Mouse (Mus musculus): ENCODE data around the gene Enox1. TPM values are rescaled to one million over a fixed set of nuclear protein-coding genes. Genes with fewer than 3 reads are reported as not detected.

The Enox1 gene
- polyA plus RNA-seq, 1 experiment from 2014 or later, result 19.6 TPM

DNA sequence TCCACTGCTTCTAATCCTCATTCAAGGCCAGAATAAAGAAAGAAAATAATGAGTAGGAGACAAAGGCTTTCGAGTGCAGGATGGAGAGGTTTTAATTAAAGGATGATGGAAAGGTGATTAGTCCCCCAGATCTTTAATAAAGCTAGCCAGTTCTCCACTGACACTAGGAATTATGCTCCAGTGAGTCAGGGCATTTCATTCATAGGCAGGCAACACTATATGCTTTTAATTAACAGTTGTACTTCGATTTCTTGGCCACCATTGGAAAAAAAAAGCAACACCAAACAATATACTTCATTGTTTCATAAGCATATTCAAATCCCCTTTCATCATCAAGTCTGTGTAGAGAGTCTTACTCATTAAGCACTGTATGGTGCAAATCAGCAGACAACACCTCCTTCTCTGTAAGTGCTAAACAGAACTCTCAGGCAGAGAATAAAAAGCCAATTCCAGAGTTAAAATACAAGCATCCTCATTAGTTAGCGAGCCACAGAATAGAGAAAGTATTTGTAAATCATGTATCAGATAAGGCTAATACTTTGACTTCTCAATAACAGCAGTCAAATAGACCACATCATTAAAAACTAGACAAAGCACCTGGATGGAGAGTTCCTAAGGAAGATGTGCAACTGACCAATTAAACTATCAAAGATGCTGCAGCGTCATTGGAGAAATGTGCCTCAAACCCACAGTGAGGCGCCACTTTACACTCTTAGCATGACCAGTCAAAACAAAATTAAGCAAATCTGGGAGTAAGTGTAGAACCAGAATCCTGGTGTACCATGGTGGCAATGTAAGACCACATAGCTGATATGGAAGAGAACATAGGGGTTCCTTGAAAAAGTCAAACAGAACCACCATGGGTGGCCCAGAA, 249.9 kb downstream of the Enox1 start:
- H3K4me3 ChIP-seq (ENCODE audit: low read depth, low read length), result no peak overlapping the region
- no peaks in the 10 kb centered on the region for H3K4me1 ChIP-seq (ENCODE audit: control insufficient read depth, insufficient read depth, low read length)
- DNase-seq (ENCODE audit: low spot score), result no peak
- no peak for ATAC-seq (ENCODE audit: insufficient read depth, low FRiP score, low TSS enrichment)
- H3K9me3 ChIP-seq (ENCODE audit: control insufficient read depth, low read length), result no peaks in the 10 kb centered on the region
- WGBS, result 80% methylated on average over 5 of the region's 5 CpGs
- no peaks in the 10 kb centered on the region for H3K36me3 ChIP-seq (ENCODE audit: control insufficient read depth, insufficient read depth, low read length)
- H3K4me2 ChIP-seq (ENCODE audit: low read depth), result no peak overlapping the region
- H3K27ac ChIP-seq (ENCODE audit: low read depth, low read length), result no peak overlapping the region
- H3K27me3 ChIP-seq (ENCODE audit: control insufficient read depth, insufficient read depth, low read length), result no peaks in the 10 kb centered on the region
- no peak overlapping the region for H3K9ac ChIP-seq (ENCODE audit: low read length)

DNA sequence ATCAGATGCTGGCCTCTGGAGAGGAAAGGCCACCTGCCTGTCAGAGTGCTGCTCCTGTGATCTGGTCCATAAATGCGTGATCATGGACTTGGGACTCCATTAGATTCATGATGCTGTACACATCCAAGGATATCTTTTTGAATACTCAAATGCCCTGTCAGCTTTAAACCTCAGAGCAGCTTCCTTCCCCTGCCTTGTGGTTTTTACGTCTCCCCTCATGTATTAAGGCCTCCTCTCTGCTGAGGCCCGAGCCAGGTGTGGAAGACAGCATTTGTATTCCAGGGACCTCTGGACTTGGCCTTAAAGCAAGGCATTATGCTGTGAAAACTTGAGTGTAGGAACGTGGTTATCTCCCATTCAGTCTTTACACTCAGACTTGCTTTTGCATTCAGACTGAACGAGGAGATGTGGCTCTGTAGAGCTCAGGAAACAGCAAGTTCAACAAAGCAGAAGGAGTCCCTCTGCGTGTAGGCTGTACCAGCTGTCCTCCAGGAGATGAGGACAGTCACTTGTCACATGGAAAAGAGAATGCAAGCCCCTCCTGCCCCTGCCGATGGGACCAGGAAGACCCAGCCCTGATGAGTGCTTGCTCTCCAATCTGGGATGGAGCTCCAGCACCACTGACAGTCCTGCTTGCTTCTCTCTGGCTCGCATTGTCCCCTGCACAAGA, 252.8 kb downstream of the Enox1 start:
- Histone ChIP-seq H3K9ac (ENCODE audit: low read length) (no peak overlapping the region), H3K4me1 (ENCODE audit: control insufficient read depth, insufficient read depth, low read length) (no peaks in the 10 kb centered on the region), H3K36me3 (ENCODE audit: control insufficient read depth, insufficient read depth, low read length) (no peaks in the 10 kb centered on the region), H3K4me2 (ENCODE audit: low read depth) (no peak overlapping the region), H3K27ac (ENCODE audit: low read depth, low read length) (no peak overlapping the region), H3K9me3 (ENCODE audit: control insufficient read depth, low read length) (no peaks in the 10 kb centered on the region), H3K27me3 (ENCODE audit: control insufficient read depth, insufficient read depth, low read length) (no peaks in the 10 kb centered on the region), H3K4me3 (ENCODE audit: low read depth, low read length) (no peak overlapping the region)
- no peak for ATAC-seq (ENCODE audit: insufficient read depth, low FRiP score, low TSS enrichment)
- WGBS, result 86% methylated on average over 8 of the region's 8 CpGs
- DNase-seq (ENCODE audit: low spot score), result no peak

DNA sequence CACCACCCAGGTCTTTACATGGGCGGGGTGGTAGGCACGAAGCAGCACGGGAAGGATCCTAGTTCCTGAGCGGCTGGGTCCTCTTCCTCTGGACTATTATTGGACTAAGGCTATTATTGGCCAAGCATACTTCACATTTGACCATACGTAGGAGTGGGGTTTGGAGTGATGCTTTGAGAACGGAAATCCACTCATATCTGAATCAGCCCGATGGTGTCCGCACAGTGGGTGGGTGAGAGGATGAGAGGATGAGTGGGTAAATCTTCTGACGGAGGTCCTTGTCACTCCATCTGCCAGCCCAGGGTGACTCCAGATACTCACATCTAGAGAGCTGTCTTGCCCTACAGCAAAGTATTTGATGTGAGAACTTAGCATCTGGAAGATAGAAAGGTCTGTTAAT, 253.8 kb downstream of the Enox1 start:
- no peak for ATAC-seq (ENCODE audit: insufficient read depth, low FRiP score, low TSS enrichment)

DNA sequence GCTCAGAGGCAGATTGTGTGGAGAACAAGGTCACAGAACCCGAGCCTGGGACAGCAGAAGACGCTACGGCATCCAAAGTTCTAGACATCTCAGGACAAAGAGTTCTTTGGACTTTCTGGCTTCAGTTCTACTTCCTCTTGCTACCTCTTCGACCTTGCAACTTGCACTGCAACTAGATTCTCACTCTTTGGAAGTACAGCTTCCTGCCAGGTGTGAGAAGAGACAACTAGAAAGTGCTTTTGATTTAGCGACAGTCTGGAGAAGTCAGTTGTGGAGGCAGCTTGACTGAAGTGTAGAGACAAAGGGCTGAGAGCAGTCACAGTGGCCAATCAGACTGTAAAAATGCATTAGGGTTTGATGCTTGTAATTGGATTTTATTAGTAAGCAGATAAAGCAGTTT, 256.5 kb downstream of the Enox1 start:
- Histone ChIP-seq H3K9me3 (ENCODE audit: control insufficient read depth, low read length) (no peaks in the 10 kb centered on the region), H3K4me1 (ENCODE audit: control insufficient read depth, insufficient read depth, low read length) (no peaks in the 10 kb centered on the region), H3K36me3 (ENCODE audit: control insufficient read depth, insufficient read depth, low read length) (no peaks in the 10 kb centered on the region), H3K9ac (ENCODE audit: low read length) (no peak overlapping the region), H3K27me3 (ENCODE audit: control insufficient read depth, insufficient read depth, low read length) (no peaks in the 10 kb centered on the region), H3K27ac (ENCODE audit: low read depth, low read length) (no peak overlapping the region), H3K4me3 (ENCODE audit: low read depth, low read length) (no peak overlapping the region), H3K4me2 (ENCODE audit: low read depth) (no peak overlapping the region)
- 85% methylated on average over 5 of the region's 5 CpGs for WGBS
- DNase-seq (ENCODE audit: low spot score), result no peak
- no peak for ATAC-seq (ENCODE audit: insufficient read depth, low FRiP score, low TSS enrichment)

More for the DNA sequence above, 253.8 kb downstream of the Enox1 start:
- no peaks in the 10 kb centered on the region for H3K9me3 ChIP-seq (ENCODE audit: control insufficient read depth, low read length)
- H3K27ac ChIP-seq (ENCODE audit: low read depth, low read length), result no peak overlapping the region
- H3K9ac ChIP-seq (ENCODE audit: low read length), result no peak overlapping the region
- no peak for DNase-seq (ENCODE audit: low spot score)
- 93% methylated on average over 9 of the region's 9 CpGs for WGBS
- no peak overlapping the region for H3K4me3 ChIP-seq (ENCODE audit: low read depth, low read length)
- no peak overlapping the region for H3K4me2 ChIP-seq (ENCODE audit: low read depth)
- H3K27me3 ChIP-seq (ENCODE audit: control insufficient read depth, insufficient read depth, low read length), result no peaks in the 10 kb centered on the region
- H3K36me3 ChIP-seq (ENCODE audit: control insufficient read depth, insufficient read depth, low read length), result no peaks in the 10 kb centered on the region
- H3K4me1 ChIP-seq (ENCODE audit: control insufficient read depth, insufficient read depth, low read length), result no peaks in the 10 kb centered on the region

DNA sequence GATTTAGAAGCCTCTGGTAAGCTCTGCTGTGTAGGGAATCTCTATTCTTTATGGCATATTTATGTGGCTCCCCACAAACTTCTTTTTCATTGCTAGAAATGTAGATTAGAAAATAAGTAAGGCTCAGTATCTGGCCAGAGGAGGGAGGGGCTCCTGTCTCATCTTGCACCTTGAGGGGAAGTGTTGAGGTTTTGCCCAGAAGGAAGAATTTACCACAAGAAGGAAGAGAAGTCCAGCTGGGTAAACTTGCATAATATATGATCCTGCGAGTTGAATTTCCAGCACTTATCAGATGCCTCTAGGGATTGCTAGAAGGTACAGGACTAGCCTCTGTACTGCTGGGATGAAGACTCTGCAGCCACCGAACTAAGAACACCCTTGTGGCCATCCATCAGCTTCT, 259.8 kb downstream of the Enox1 start:
- H3K27ac ChIP-seq (ENCODE audit: low read depth, low read length), result no peak overlapping the region
- H3K9ac ChIP-seq (ENCODE audit: low read length), result no peak overlapping the region
- no peaks in the 10 kb centered on the region for H3K9me3 ChIP-seq (ENCODE audit: control insufficient read depth, low read length)
- DNase-seq (ENCODE audit: low spot score) (no peak), ATAC-seq (ENCODE audit: insufficient read depth, low FRiP score, low TSS enrichment) (no peak)
- no peaks in the 10 kb centered on the region for H3K27me3 ChIP-seq (ENCODE audit: control insufficient read depth, insufficient read depth, low read length)
- H3K4me1 ChIP-seq (ENCODE audit: control insufficient read depth, insufficient read depth, low read length), result no peaks in the 10 kb centered on the region; the same call in 1 of the 2 replicates
- WGBS, result 84% methylated on average over 2 of the region's 2 CpGs
- no peak overlapping the region for H3K4me2 ChIP-seq (ENCODE audit: low read depth)
- no peaks in the 10 kb centered on the region for H3K36me3 ChIP-seq (ENCODE audit: control insufficient read depth, insufficient read depth, low read length)
- H3K4me3 ChIP-seq (ENCODE audit: low read depth, low read length), result no peak overlapping the region

DNA sequence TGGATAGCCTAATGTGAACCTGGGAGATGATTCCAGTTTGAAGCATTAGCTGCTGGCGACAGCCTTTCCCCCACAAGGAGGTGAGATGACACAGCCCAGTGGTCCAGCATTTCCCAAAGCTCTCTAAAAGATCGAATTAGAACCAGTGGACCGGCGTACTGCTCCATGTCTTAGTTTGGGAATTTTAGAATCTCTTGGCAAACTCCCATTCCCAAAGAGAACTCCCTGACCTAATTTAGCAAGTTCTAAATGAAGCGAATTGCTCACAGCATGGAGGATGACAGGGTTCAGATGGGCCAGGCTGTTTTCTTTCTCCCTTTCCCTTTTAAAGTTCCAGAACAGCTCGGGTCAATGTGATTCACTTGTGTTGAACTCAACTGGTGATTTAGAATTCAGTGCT, 264.5 kb downstream of the Enox1 start:
- 74% methylated on average over 6 of the region's 6 CpGs for WGBS
- DNase-seq (ENCODE audit: low spot score) (no peak), ATAC-seq (ENCODE audit: insufficient read depth, low FRiP score, low TSS enrichment) (no peak)
- H3K9ac ChIP-seq (ENCODE audit: low read length), result no peak overlapping the region
- H3K27me3 ChIP-seq (ENCODE audit: control insufficient read depth, insufficient read depth, low read length), result no peaks in the 10 kb centered on the region
- H3K4me2 ChIP-seq (ENCODE audit: low read depth), result no peak overlapping the region
- H3K36me3 ChIP-seq (ENCODE audit: control insufficient read depth, insufficient read depth, low read length), result no peaks in the 10 kb centered on the region
- no peak overlapping the region for H3K27ac ChIP-seq (ENCODE audit: low read depth, low read length)
- no peaks in the 10 kb centered on the region for H3K9me3 ChIP-seq (ENCODE audit: control insufficient read depth, low read length)
- no peaks in the 10 kb centered on the region; the same call in 1 of the 2 replicates for H3K4me1 ChIP-seq (ENCODE audit: control insufficient read depth, insufficient read depth, low read length)
- no peak overlapping the region for H3K4me3 ChIP-seq (ENCODE audit: low read depth, low read length)

DNA sequence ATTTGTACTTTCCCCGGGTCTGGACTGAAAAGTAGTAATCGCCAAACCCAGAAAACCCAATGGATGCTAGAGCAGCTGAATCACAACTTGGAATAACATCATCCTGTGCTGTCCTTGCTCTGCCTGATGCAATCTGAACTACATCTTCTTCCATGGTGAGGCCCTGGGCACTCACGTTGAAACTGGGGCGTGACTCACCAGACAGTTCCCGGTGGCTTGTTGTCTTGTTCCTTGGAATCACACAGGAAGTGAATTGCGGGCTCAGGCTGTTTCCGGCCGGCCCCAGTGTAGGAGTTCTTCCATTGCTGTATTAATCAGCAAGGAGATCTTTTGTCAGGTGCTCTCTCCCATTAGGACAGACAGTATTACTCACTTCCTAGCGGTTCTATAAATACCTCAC, 266.6 kb downstream of the Enox1 start:
- Histone ChIP-seq H3K9ac (ENCODE audit: low read length) (no peak overlapping the region), H3K4me2 (ENCODE audit: low read depth) (no peak overlapping the region), H3K4me3 (ENCODE audit: low read depth, low read length) (no peak overlapping the region), H3K27ac (ENCODE audit: low read depth, low read length) (no peak overlapping the region), H3K27me3 (ENCODE audit: control insufficient read depth, insufficient read depth, low read length) (no peaks in the 10 kb centered on the region), H3K9me3 (ENCODE audit: control insufficient read depth, low read length) (no peaks in the 10 kb centered on the region), H3K36me3 (ENCODE audit: control insufficient read depth, insufficient read depth, low read length) (no peaks in the 10 kb centered on the region), H3K4me1 (ENCODE audit: control insufficient read depth, insufficient read depth, low read length) (no peaks in the 10 kb centered on the region; the same call in 1 of the 2 replicates)
- DNase-seq (ENCODE audit: low spot score), result no peak
- ATAC-seq (ENCODE audit: insufficient read depth, low FRiP score, low TSS enrichment), result no peak
- WGBS, result 82% methylated on average over 9 of the region's 9 CpGs

DNA sequence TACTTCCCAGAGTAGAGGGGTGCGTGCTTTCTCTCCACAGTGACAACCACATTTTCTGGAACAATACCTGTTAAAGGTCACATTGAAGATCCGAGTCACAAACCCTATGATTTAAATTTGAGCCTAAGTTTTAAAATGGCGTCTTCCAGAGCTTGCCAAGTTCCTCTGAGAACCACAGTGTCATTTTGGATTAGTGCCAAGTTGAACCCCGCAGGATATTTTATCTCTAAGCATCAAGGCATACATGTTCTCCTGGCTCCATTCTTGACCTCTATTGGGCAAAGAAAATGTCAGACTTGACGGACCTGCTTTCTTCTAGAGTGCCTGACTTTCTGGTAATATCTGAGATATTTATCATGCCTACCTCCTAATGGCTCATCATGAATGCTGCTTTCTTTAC, 282.9 kb downstream of the Enox1 start:
- no peaks in the 10 kb centered on the region for H3K27me3 ChIP-seq (ENCODE audit: control insufficient read depth, insufficient read depth, low read length)
- H3K4me2 ChIP-seq (ENCODE audit: low read depth), result no peak overlapping the region
- H3K4me1 ChIP-seq (ENCODE audit: control insufficient read depth, insufficient read depth, low read length), result no peaks in the 10 kb centered on the region
- no peak for ATAC-seq (ENCODE audit: insufficient read depth, low FRiP score, low TSS enrichment)
- no peaks in the 10 kb centered on the region for H3K9me3 ChIP-seq (ENCODE audit: control insufficient read depth, low read length)
- H3K4me3 ChIP-seq (ENCODE audit: low read depth, low read length), result no peak overlapping the region
- WGBS, result 88% methylated on average over 5 of the region's 5 CpGs
- H3K27ac ChIP-seq (ENCODE audit: low read depth, low read length), result no peak overlapping the region
- DNase-seq (ENCODE audit: low spot score), result no peak
- no peak overlapping the region for H3K9ac ChIP-seq (ENCODE audit: low read length)
- no peaks in the 10 kb centered on the region for H3K36me3 ChIP-seq (ENCODE audit: control insufficient read depth, insufficient read depth, low read length)

DNA sequence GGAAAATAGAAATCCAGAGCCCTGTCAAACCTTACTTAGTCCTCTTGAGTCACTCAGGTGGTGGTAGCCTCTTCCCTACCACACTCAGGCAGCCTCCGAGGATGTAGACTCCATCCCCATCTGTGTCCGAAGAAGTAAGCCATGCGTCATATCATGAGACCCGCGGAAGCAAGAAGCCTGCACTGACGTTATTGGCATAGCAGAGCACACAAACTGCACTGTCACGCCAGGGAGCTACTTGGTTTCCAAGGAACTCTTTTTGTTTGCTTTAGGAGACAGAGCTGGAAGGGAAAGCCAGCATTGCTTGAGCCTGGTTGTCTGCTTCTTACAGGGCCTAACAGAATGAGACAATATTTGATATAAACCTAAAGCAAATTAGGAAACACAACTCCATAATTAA, 284.2 kb downstream of the Enox1 start:
- ATAC-seq (ENCODE audit: insufficient read depth, low FRiP score, low TSS enrichment), result no peak
- DNase-seq (ENCODE audit: low spot score), result no peak
- WGBS, result 89% methylated on average over 7 of the region's 7 CpGs
- Histone ChIP-seq H3K4me2 (ENCODE audit: low read depth) (no peak overlapping the region), H3K27me3 (ENCODE audit: control insufficient read depth, insufficient read depth, low read length) (no peaks in the 10 kb centered on the region), H3K9ac (ENCODE audit: low read length) (no peak overlapping the region), H3K4me1 (ENCODE audit: control insufficient read depth, insufficient read depth, low read length) (no peaks in the 10 kb centered on the region), H3K36me3 (ENCODE audit: control insufficient read depth, insufficient read depth, low read length) (no peaks in the 10 kb centered on the region), H3K9me3 (ENCODE audit: control insufficient read depth, low read length) (no peaks in the 10 kb centered on the region), H3K4me3 (ENCODE audit: low read depth, low read length) (no peak overlapping the region), H3K27ac (ENCODE audit: low read depth, low read length) (no peak overlapping the region)
